Mouse (Mus musculus) thymus, adult 2 months (tissue): ENCODE data around the gene Brk1. TPM values are rescaled to one million over a fixed set of nuclear protein-coding genes. Genes with fewer than 3 reads are reported as not detected.

Experiments used
- DNase-seq: peaks from one replicate; pipeline ENCODE4 v3.0.0; 2021
- H3K27ac ChIP-seq: fragments of 200-500 bp; 2 replicates; pipeline ENCODE4 v1.5.1; 2012; ENCODE audit warnings: low read length, control low read depth; ENCODE audit not compliant: control insufficient read depth, insufficient read depth
- H3K27me3 ChIP-seq: fragments of 200-500 bp; 2 replicates; pipeline ENCODE4 v1.6.1; 2012; ENCODE audit warnings: mild to moderate bottlenecking, low read length, moderate library complexity, mixed read lengths; ENCODE audit not compliant: control insufficient read depth, insufficient read depth
- H3K36me3 ChIP-seq: fragments of 200-500 bp; 2 replicates; pipeline ENCODE4 v1.6.1; 2012; ENCODE audit warnings: mild to moderate bottlenecking, low read length, moderate library complexity; ENCODE audit not compliant: control insufficient read depth, insufficient read depth
- H3K4me1 ChIP-seq: fragments of 200-500 bp; replicated peaks from 2 replicates; pipeline ENCODE4 v1.6.1; 2012; ENCODE audit warnings: low read length; ENCODE audit not compliant: control insufficient read depth, insufficient read depth
- H3K4me3 ChIP-seq: fragments of 200-500 bp; 2 replicates; pipeline ENCODE4 v1.5.1; 2012; ENCODE audit warnings: mild to moderate bottlenecking, low read length, control low read depth, moderate library complexity; ENCODE audit not compliant: control insufficient read depth, insufficient read depth
- CTCF ChIP-seq: fragments of 200-500 bp; IDR thresholded peaks from 2 replicates; pipeline ENCODE4 v1.5.1; 2012; ENCODE audit warnings: mild to moderate bottlenecking, control low read depth, low read length, moderate library complexity, borderline replicate concordance; ENCODE audit not compliant: control insufficient read depth, poor library complexity, insufficient read depth; ENCODE audit errors: extremely low read depth
- POLR2A ChIP-seq: fragments of 200-500 bp; IDR thresholded peaks from 2 replicates; pipeline ENCODE4 v1.6.1; 2012; ENCODE audit warnings: mild to moderate bottlenecking, low read length, control low read depth, moderate library complexity; ENCODE audit not compliant: control insufficient read depth, poor library complexity, insufficient read depth; ENCODE audit errors: extremely low read depth
- WGBS: fragments of 180-500 bp; shearing (Covaris S2); methylation state at CpG from one replicate; pipeline ENCODE4 v1.1.7; 2018; 5-methylcytosine and 5-hydroxymethylcytosine counted together
- polyA plus RNA-seq: library from polyadenylated mRNA; depleted of rRNA; stranded (reverse); fragments of >200 nt; gene quantifications from 2 replicates; pipeline ENCODE4 v1.2.3, GENCODE M21; 2012; rRNA removed

Brk1 gene
- polyA plus RNA-seq = 197 and 243 TPM in 2 replicates

DNA sequence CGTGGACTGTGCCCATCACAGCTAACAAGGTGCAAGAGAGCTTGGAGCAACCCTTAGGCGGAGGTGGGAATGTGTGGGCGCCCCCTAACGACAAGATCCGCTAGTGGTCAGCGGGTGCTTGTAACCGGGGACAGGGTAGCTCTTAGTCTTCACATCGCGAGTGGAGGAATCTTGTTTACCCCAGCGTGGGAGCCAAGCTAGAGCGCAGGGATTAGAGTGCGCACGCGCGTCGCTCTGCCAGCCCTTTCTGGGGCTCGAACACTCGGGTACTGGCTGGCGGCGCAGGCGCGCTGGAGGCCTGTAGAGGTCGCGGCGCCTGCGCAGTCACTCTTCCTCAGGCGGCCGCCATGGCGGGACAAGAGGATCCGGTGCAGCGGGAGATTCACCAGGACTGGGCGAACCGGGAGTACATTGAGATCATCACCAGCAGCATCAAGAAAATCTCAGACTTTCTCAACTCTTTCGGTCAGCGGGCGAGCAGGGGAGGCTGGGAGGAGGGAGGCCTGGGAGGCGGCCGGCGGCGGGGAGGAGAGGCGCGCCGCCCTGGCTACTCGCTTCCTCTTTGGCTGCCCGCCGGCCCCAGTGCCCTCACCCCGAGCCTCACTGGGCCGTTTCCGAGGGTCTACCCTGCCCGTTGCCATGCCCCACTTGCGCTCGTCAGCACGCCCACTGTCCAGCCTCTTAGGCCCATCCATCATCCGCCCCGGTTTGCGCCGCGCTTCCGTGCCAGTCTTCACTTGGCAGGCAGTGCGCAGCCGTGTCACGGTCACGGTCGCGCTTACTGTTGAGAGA, at the start of gene Brk1:
Brk1 (plus strand) TSS at position 341 of the 792 bp plus-strand sequence.
- Histone ChIP-seq H3K27me3 (no peaks in the 10 kb centered on the region), H3K27ac (no peak within 1 kb of the TSS), H3K36me3 (no peaks in the 10 kb centered on the region), H3K4me1 (peaks cover 7% of the 10 kb centered on the region), H3K4me3 (peak within 1 kb of the TSS; percentile 85)
- DNase-seq = peak; percentile 84
- WGBS = under 1% methylated on average over 64 of the region's 65 CpGs
- TF ChIP-seq POLR2A (peak; percentile 35; the same call in 1 of the 2 replicates), CTCF (peak; percentile 89)

- peaks cover 18% of the 10 kb centered on the region for H3K36me3 ChIP-seq
- WGBS = 98% methylated on average over 6 of the region's 6 CpGs
- H3K4me1 ChIP-seq = no peaks in the 10 kb centered on the region
- H3K4me3 ChIP-seq = no peak overlapping the region
- no peak for DNase-seq
- no peak overlapping the region for H3K27ac ChIP-seq
- TF ChIP-seq POLR2A (no peak), CTCF (no peak)
- no peaks in the 10 kb centered on the region for H3K27me3 ChIP-seq
Observed at GRCm38 (mm10) chr6:113559736-113560135, 44.8 kb upstream of the Brk1 start.

- no peaks in the 10 kb centered on the region for H3K27me3 ChIP-seq
- 90% methylated on average over 1 of the region's 1 CpGs for WGBS
- no peaks in the 10 kb centered on the region for H3K4me1 ChIP-seq
- H3K4me3 ChIP-seq = no peak overlapping the region
- TF ChIP-seq CTCF (no peak), POLR2A (no peak)
- no peak for DNase-seq
- no peak overlapping the region for H3K27ac ChIP-seq
- H3K36me3 ChIP-seq = peaks cover 18% of the 10 kb centered on the region
Observed at GRCm38 (mm10) chr6:113564557-113564956, 40.0 kb upstream of the Brk1 start.

DNA sequence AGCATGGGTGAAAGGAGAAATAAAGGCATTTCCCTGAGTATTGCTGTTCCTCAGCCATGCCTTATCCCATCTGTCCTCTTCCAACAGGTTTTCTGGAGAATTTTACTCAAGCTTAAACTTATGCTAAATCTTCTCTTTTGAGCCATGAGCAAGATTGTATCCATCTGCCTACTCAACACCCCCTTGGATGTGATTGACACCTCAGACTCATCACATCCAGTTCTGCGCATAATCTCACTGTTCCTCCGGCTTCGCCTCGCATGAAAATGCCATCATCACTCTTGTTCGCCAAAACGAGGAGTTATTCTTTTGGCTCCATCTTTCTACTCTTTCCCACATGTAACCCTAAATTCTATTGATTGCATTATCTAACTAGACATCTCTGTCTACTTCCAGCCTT, 28.5 kb upstream of the Brk1 start:
- Histone ChIP-seq H3K36me3 (peaks cover 5% of the 10 kb centered on the region; the same call in 1 of the 2 replicates), H3K4me1 (no peaks in the 10 kb centered on the region), H3K27me3 (no peaks in the 10 kb centered on the region), H3K4me3 (no peak overlapping the region), H3K27ac (no peak overlapping the region)
- no peak for DNase-seq
- TF ChIP-seq CTCF (no peak), POLR2A (no peak)
- WGBS = 98% methylated on average over 6 of the region's 6 CpGs

GRCm38 (mm10) chr6:113579306-113579705, 25.3 kb upstream of the Brk1 start:
- no peaks in the 10 kb centered on the region for H3K27me3 ChIP-seq
- H3K27ac ChIP-seq = no peak overlapping the region
- DNase-seq = no peak
- no peaks in the 10 kb centered on the region for H3K4me1 ChIP-seq
- WGBS = 97% methylated on average over 3 of the region's 3 CpGs
- H3K36me3 ChIP-seq = no peaks in the 10 kb centered on the region; the same call in 1 of the 2 replicates
- no peak for TF ChIP-seq CTCF
- no peak for TF ChIP-seq POLR2A
- H3K4me3 ChIP-seq = no peak overlapping the region

GRCm38 (mm10) chr6:113583023-113583422, 21.5 kb upstream of the Brk1 start:
- DNase-seq = no peak
- TF ChIP-seq POLR2A (no peak), CTCF (no peak)
- 94% methylated on average over 4 of the region's 4 CpGs for WGBS
- no peaks in the 10 kb centered on the region; the same call in 1 of the 2 replicates for H3K36me3 ChIP-seq
- H3K4me3 ChIP-seq = no peak overlapping the region
- H3K27me3 ChIP-seq = no peaks in the 10 kb centered on the region
- H3K4me1 ChIP-seq = no peaks in the 10 kb centered on the region
- no peak overlapping the region for H3K27ac ChIP-seq
